Mouse (Mus musculus) olfactory bulb, adult 2 months (tissue): ENCODE results near the gene Crabp1.

Source experiments
- CTCF ChIP-seq: fragments of 200-500 bp; IDR thresholded peaks from 2 replicates; pipeline ENCODE4 v1.5.1; 2012; ENCODE audit warnings: low read depth, mild to moderate bottlenecking, low read length, moderate library complexity; ENCODE audit not compliant: insufficient read depth
- POLR2A ChIP-seq: fragments of 200-500 bp; IDR thresholded peaks from 2 replicates; pipeline ENCODE4 v1.6.1; 2012; ENCODE audit warnings: mild to moderate bottlenecking, low read depth, low read length, moderate library complexity; ENCODE audit not compliant: insufficient read depth

- TF ChIP-seq POLR2A: no peak
- TF ChIP-seq CTCF: peak; percentile 67
Measured at GRCm38 (mm10) chr9:54738376-54738775, 26.2 kb upstream of the Crabp1 start.
